Mouse (Mus musculus) CD8-positive naive resting alpha-beta T cell, adult 57 days (primary cell): ENCODE data around the gene Il17c. TPM values are rescaled to one million over a fixed set of nuclear protein-coding genes. Genes with fewer than 3 reads are reported as not detected.

Experiments used
- total RNA-seq: library from RNA; stranded (reverse); gene quantifications from one replicate; pipeline ENCODE4 v1.2.4, GENCODE M21; 2023

Il17c gene
- not detected for total RNA-seq

GRCm38 (mm10) chr8:122421376-122422070, at the start of gene Il17c:
Gene Il17c, plus strand, starts transcription at chr8:122422020.

DNA sequence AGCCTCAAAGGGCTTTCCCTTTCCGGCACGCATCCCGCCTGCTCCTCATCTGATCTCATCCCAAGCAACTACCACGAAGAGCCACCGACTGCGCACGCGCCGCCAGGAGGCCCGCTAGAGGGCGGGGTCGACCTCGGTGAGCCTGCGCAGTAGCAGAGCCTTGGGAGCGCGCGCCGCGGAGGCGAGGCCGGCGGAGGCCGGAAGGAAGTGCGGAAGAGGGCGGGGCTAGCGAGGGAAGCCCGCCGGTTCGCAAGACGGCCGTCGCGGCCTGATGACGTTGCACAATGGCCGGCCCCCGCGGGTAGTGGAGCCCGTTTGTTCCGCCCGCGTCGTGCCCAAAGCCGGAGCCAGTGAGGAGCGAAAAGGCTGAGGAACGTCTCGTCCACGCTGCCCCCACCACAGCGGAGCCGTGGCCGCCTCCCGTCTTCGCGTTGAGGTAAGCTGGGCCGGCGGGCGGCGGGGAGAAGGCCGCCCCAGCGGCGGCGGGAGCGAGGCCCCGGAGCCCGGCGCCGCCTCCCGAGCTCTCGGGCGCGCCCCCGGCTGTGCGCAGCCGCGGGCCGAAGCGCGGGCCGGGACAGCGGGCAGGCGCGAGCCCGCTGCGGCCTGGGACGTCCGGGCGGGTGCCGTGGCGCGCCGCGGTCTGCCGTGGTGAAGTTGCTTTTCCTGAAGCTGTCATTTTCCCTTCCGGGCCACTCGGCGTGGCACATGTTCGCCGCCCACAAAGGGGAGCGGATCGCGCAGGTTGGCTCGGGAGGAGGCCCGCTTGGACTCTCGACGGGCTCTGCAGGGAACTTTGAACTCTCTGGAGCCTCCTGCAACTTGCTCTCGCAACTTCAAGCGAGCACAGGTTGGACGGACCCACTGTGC, 45.2 kb upstream of the Il17c start, which contains the start of gene Zc3h18:
TSS of gene Zc3h18 (plus strand) at position 245 of the 867 bp plus-strand sequence.

GRCm38 (mm10) chr8:122432443-122433268, 10.8 kb downstream of the Il17c start, which contains the start of gene Cyba:
Gene Cyba, minus strand, starts transcription at chr8:122432930.

GRCm38 (mm10) chr8:122443262-122444006, 21.6 kb downstream of the Il17c start, which contains the start of gene Mvd:
Gene Mvd, minus strand, starts transcription at chr8:122443422.

GRCm38 (mm10) chr8:122460524-122461472, 39.0 kb downstream of the Il17c start, which contains the start of gene Snai3:
Gene Snai3, minus strand, starts transcription at chr8:122460733.

Other genes with a start within 250 kb of the Il17c start
- gene Zfpm1, start 139.9 kb upstream of the Il17c start, total RNA-seq, result 37.6 TPM
- not detected for gene Trhr2, start 61.3 kb upstream of the Il17c start, total RNA-seq
- 94.7 TPM for gene Zc3h18, start 45.4 kb upstream of the Il17c start, total RNA-seq
- gene Cyba, start 10.9 kb downstream of the Il17c start, total RNA-seq, result 140 TPM
- 11.3 TPM for gene Mvd, start 21.4 kb downstream of the Il17c start, total RNA-seq
- 9.0 TPM for gene Snai3, start 38.7 kb downstream of the Il17c start, total RNA-seq
- gene Rnf166, start 54.0 kb downstream of the Il17c start, total RNA-seq, result 99.1 TPM
- 51.0 TPM for gene Ctu2, start 54.1 kb downstream of the Il17c start, total RNA-seq
- gene Piezo1, start 129.3 kb downstream of the Il17c start, total RNA-seq, result 43.8 TPM
- gene Cdt1, start 146.0 kb downstream of the Il17c start, total RNA-seq, result 75.3 TPM
- 96.5 TPM for gene Aprt, start 154.9 kb downstream of the Il17c start, total RNA-seq
- gene Galns, start 189.4 kb downstream of the Il17c start, total RNA-seq, result 13.4 TPM
- gene Trappc2l, start 189.6 kb downstream of the Il17c start, total RNA-seq, result 42.0 TPM
- gene Pabpn1l, start 200.7 kb downstream of the Il17c start, total RNA-seq, result not detected